Mouse (Mus musculus) ES-E14 (cell line): ENCODE data around the gene Ehbp1. TPM values are rescaled to one million over a fixed set of nuclear protein-coding genes. Genes with fewer than 3 reads are reported as not detected.

ENCODE experiments used
- DNase-seq: peaks from one replicate; pipeline ENCODE4 v3.0.0-alpha.2; 2013; ENCODE audit warnings: low read depth, low spot score
- H3K27ac ChIP-seq: 2 replicates; pipeline ENCODE4 v1.5.1; 2012; ENCODE audit warnings: low read depth, mild to moderate bottlenecking, low read length, moderate library complexity, mixed read lengths; ENCODE audit not compliant: poor library complexity, insufficient read depth, severe bottlenecking
- H3K36me3 ChIP-seq: 2 replicates; pipeline ENCODE4 v1.6.1; 2012; ENCODE audit warnings: mild to moderate bottlenecking, low read length, moderate library complexity, mixed read lengths; ENCODE audit not compliant: control insufficient read depth, poor library complexity, insufficient read depth, severe bottlenecking
- H3K4me1 ChIP-seq, 2 experiments: fragments of 150-350 bp in 1 of 2; sonication (generic) in 1 of 2; 2 replicates each; pipeline ENCODE4 v1.6.1; 2012; ENCODE audit warnings: low read length in 2 of 2, mild to moderate bottlenecking in 1 of 2, mixed read lengths in 1 of 2; ENCODE audit not compliant: control insufficient read depth in 2 of 2, insufficient read depth in 2 of 2, poor library complexity in 1 of 2
- H3K4me3 ChIP-seq, 2 experiments: fragments of 150-350 bp in 1 of 2; sonication (generic) in 1 of 2; 2 replicates each; pipeline ENCODE4 v1.5.1; 2012; ENCODE audit warnings: low read length in 2 of 2, low read depth in 1 of 2, mild to moderate bottlenecking in 1 of 2, mixed read lengths in 1 of 2; ENCODE audit not compliant: insufficient read depth in 1 of 2, poor library complexity in 1 of 2, severe bottlenecking in 1 of 2
- H3K9ac ChIP-seq: 2 replicates; pipeline ENCODE4 v1.6.1; 2012; ENCODE audit warnings: low read depth, mild to moderate bottlenecking, low read length, mixed read lengths; ENCODE audit not compliant: poor library complexity, insufficient read depth, severe bottlenecking
- H3K9me3 ChIP-seq: fragments of 150-350 bp; sonication (generic); 2 replicates; pipeline ENCODE4 v1.6.1; 2012; ENCODE audit warnings: low read depth, mild to moderate bottlenecking, low read length; ENCODE audit not compliant: control insufficient read depth, insufficient read depth
- CHD2 ChIP-seq: IDR thresholded peaks from 2 replicates; pipeline ENCODE4 v1.6.1; 2014; ENCODE audit warnings: mild to moderate bottlenecking, low read depth, low read length, inconsistent platforms
- HCFC1 ChIP-seq: IDR thresholded peaks from 2 replicates; pipeline ENCODE4 v1.6.1; 2012; ENCODE audit warnings: low read length, inconsistent platforms, borderline replicate concordance; ENCODE audit not compliant: insufficient read depth
- MAFK ChIP-seq: IDR thresholded peaks from 2 replicates; pipeline ENCODE4 v1.6.1; 2014; ENCODE audit warnings: mild to moderate bottlenecking, low read depth, low read length, inconsistent platforms; ENCODE audit not compliant: insufficient read depth
- ZC3H11A ChIP-seq: IDR thresholded peaks from 2 replicates; pipeline ENCODE4 v1.6.1; 2012; ENCODE audit warnings: low read depth, mild to moderate bottlenecking, inconsistent platforms, low read length, borderline replicate concordance
- ZNF384 ChIP-seq: IDR thresholded peaks from 2 replicates; pipeline ENCODE4 v1.6.1; 2012; ENCODE audit warnings: low read depth, low read length, inconsistent platforms
- in situ Hi-C, 2 experiments: fragments of 600-800 bp; cut with MboI; formaldehyde crosslinking; loops; one replicate each; pipeline ENCODE4 v1.15.1; 2025; ENCODE audit warnings: low sequenced_read_pairs in 2 of 2, inconsistent platforms in 1 of 2; ENCODE audit not compliant: unreplicated experiment in 2 of 2
- total RNA-seq: library from RNA; depleted of rRNA; stranded (reverse); fragments of 300-350 nt; gene quantifications from 2 replicates; pipeline ENCODE4 v1.2.3, GENCODE M21; 2012

Gene Ehbp1
- total RNA-seq, 1 experiment: 10.9 TPM

DNA sequence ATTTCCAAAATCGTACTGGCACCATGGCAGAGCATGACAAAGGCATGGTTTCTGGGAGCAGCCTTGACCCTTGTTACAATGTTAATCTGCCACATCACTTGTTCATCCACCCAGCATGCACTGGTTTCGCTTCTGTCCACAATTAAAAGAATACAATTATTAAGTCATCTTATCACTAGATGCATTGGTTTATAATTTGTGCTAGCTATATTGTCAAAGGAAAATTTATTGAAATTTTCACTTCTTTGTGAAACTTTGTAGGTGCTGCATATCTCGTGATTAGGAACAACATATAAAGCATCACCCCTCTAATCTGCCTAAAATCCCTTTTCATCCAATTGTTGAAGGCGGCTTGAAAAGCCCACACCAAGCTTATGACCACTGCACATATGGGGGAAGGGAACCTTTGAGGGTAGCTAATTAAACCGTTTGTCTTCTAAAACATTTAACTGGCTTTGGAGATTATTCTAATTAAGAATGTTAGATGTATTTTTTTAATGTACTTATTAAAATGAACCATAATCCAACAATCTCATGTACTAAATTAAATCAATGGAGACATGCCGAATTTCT, 302.2 kb downstream of the Ehbp1 start:
- no peak for DNase-seq
- Histone ChIP-seq H3K4me3 (no peak overlapping the region), H3K4me1 (no peaks in the 10 kb centered on the region), H3K9ac (no peak overlapping the region), H3K27ac (no peak overlapping the region), H3K9me3 (no peaks in the 10 kb centered on the region), H3K36me3 (no peaks in the 10 kb centered on the region)
- TF ChIP-seq MAFK (no peak), ZNF384 (no peak), HCFC1 (no peak), ZC3H11A (no peak), CHD2 (no peak)
- in situ Hi-C loops: no loop called here

DNA sequence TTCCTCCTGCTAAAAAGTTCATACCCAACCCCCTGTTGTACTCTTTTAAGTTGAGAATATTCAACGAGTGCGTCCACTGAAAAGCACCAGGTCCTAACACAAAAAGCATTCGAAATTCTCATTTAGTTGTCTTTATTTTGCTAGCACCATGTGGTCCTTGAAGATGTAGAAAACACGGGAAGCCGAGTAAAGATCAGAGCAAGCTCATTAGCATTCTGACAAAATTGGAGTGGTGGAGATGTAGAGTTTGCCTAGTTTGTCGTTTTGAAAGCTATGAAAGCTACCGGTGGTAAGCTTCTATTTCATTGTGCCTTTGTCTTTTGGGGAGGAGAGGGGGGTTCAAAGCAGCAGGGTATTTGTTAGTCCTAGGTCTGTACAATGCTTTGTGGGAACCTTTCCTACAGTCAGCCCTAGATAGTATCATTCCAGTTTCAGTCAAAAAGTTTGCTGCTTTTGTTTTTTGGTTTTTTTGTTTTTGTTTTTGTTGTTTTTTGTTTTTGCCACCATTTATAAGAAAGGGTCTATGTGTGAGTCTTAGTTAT, 307.5 kb downstream of the Ehbp1 start:
- TF ChIP-seq CHD2: no peak
- TF ChIP-seq ZC3H11A: no peak
- TF ChIP-seq MAFK: no peak
- TF ChIP-seq ZNF384: no peak
- TF ChIP-seq HCFC1: no peak
- Histone ChIP-seq H3K27ac (no peak overlapping the region), H3K4me1 (no peaks in the 10 kb centered on the region)

DNA sequence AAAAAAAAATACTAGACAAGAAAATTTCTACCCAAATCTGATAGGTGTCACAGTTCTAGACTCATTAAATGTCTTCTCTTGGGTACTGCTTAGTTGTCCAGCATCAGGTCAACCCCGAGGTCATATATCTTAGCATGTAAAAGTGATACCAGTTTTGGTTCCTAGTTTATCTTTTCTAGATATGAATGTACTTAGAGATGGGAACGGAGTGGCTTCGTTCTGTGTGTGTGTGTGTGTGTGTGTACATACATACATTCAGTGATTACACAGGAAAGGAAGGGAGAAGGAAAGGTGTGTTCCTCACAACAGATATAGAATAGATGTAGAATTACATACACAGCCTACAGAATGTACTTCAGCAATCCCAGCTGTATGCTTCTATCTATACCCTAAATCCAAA, 308.5 kb downstream of the Ehbp1 start:
- H3K27ac ChIP-seq: no peak overlapping the region
- in situ Hi-C loops: no loop called here
- H3K9me3 ChIP-seq: no peaks in the 10 kb centered on the region
- TF ChIP-seq CHD2: no peak
- TF ChIP-seq MAFK: no peak
- TF ChIP-seq HCFC1: no peak
- no peak for TF ChIP-seq ZC3H11A
- TF ChIP-seq ZNF384: no peak
- H3K36me3 ChIP-seq: no peaks in the 10 kb centered on the region
- H3K4me1 ChIP-seq: no peaks in the 10 kb centered on the region
- H3K9ac ChIP-seq: no peak overlapping the region
- no peak for DNase-seq
- H3K4me3 ChIP-seq: no peak overlapping the region

More for the DNA sequence above, 307.5 kb downstream of the Ehbp1 start:
- H3K9ac ChIP-seq: no peak overlapping the region
- in situ Hi-C loops: no loop called here
- DNase-seq: no peak
- no peak overlapping the region for H3K4me3 ChIP-seq
- H3K9me3 ChIP-seq: no peaks in the 10 kb centered on the region
- H3K36me3 ChIP-seq: no peaks in the 10 kb centered on the region

DNA sequence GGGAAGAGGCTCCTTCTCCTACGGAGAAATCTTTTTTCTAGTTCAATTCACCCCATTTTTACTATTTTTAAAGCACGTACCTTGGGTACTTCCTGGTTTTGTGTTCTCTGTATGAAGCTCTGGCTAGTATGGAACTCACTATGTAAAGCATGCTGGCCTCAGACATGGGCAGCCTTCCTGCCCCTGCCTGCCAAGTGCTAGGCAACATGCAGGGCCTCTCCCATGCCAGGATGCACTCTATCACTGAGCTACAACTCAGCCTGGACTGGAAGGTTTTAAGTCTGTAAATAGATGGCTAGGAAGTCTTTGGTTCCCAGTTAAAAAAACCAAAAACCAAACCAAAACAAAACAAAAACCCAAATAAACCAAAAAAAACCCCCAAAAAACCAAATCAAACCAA, 321.5 kb downstream of the Ehbp1 start:
- TF ChIP-seq MAFK: no peak
- no peak overlapping the region for H3K27ac ChIP-seq
- H3K9me3 ChIP-seq: no peaks in the 10 kb centered on the region
- in situ Hi-C loops: no loop called here
- no peak overlapping the region for H3K4me3 ChIP-seq
- no peaks in the 10 kb centered on the region for H3K36me3 ChIP-seq
- H3K4me1 ChIP-seq: no peaks in the 10 kb centered on the region
- DNase-seq: no peak
- no peak overlapping the region for H3K9ac ChIP-seq

GRCm38 (mm10) chr11:22017444-22017843, 324.6 kb downstream of the Ehbp1 start:
- TF ChIP-seq CHD2 (no peak), ZC3H11A (no peak), ZNF384 (no peak), MAFK (no peak), HCFC1 (no peak)
- no peaks in the 10 kb centered on the region for H3K4me1 ChIP-seq
- no peaks in the 10 kb centered on the region for H3K9me3 ChIP-seq
- H3K4me3 ChIP-seq: no peak overlapping the region
- H3K9ac ChIP-seq: no peak overlapping the region
- H3K36me3 ChIP-seq: no peaks in the 10 kb centered on the region
- DNase-seq: no peak
- in situ Hi-C loops: no loop called here
- H3K27ac ChIP-seq: no peak overlapping the region
